Mouse (Mus musculus): ENCODE data around the gene Abcf3.

DNA sequence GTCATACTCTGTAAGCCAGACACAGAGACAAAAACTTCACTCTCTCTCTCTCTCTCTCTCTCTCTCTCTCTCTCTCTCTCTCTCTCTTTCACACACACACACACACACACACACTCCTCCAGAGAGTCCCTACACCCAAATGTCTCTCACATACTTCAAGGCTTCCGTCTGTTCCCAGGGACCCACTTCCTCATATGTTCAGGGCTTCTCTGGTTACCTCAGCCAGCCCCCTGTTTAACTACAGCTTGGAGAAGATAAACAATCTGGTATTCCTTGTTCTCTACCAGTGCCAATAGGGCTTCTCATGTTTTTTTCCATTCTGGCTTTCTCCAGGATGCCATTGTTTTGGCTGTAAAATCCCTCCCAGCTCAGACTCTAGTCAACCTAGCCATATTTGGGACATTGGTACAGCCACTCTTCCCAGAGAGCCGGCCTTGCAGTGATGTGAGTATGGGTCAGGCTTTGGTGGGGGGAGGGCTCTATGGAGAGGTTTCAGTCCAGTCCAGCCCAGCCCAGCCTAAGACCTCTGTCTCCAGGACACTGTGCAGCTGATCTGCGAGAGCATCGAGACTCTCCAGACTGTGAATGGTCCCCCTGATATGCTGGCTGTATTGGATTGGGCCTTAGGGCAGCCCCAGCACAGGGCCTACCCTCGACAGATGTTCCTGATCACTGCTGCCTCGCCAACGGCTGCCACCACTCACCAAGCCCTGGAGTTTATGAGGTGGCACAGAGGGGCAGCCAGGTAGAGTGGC is 48.5 kb downstream of the Abcf3 start:
- no peak for TF ChIP-seq CTCF (IDR thresholded peaks at IDR 0.05; ENCODE audit: low read depth)
- TF ChIP-seq EP300 (optimal IDR thresholded peaks at IDR 0.05) = no peak

All from stomach, postnatal 0 days (tissue).